Mouse (Mus musculus) C2C12 (cell line): Measurements from ENCODE around the gene Jph3.

Experiments used
- CTCF ChIP-seq: IDR thresholded peaks from one replicate; pipeline ENCODE4 v1.5.1; 2011; ENCODE audit not compliant: control insufficient read depth, insufficient read depth, insufficient read length
- MYOD1 ChIP-seq: IDR thresholded peaks from one replicate; pipeline ENCODE4 v1.6.1; 2011; ENCODE audit warnings: low read depth; ENCODE audit not compliant: control insufficient read depth, insufficient read length
- MYOG ChIP-seq: IDR thresholded peaks from one replicate; pipeline ENCODE4 v1.6.1; 2011; ENCODE audit not compliant: control insufficient read depth, insufficient read length; ENCODE audit errors: extremely low read depth
- USF1 ChIP-seq: IDR thresholded peaks from one replicate; pipeline ENCODE4 v1.6.1; 2011; ENCODE audit warnings: low read depth, mild to moderate bottlenecking, control low read depth, moderate library complexity

GRCm38 (mm10) chr8:121792159-121792558, 62.7 kb downstream of the Jph3 start:
- no peak for TF ChIP-seq CTCF
- no peak for TF ChIP-seq USF1
- TF ChIP-seq MYOG = no peak
- TF ChIP-seq MYOD1 = no peak
